Mouse (Mus musculus) midbrain, embryonic 12.5 days (tissue): ENCODE data around the gene Tmem109. TPM values are rescaled to one million over a fixed set of nuclear protein-coding genes. Genes with fewer than 3 reads are reported as not detected.

ENCODE experiments used
- ATAC-seq: fragments of 200-750 bp; cut with Nextera tagmentation; 2 replicates; pipeline ENCODE4 v1.8.0; 2017; ENCODE audit warnings: low read depth, moderate TSS enrichment, moderate library complexity; ENCODE audit not compliant: low FRiP score
- H3K27ac ChIP-seq: fragments of 300-500 bp; sonication (generic); replicated peaks from 2 replicates; pipeline ENCODE4 v1.5.1; 2016; ENCODE audit warnings: mild to moderate bottlenecking
- H3K27me3 ChIP-seq: fragments of 300-500 bp; sonication (generic); 2 replicates; pipeline ENCODE4 v1.6.1; 2016; ENCODE audit warnings: mild to moderate bottlenecking
- H3K36me3 ChIP-seq: fragments of 300-500 bp; sonication (generic); 2 replicates; pipeline ENCODE4 v1.6.1; 2016
- H3K4me1 ChIP-seq: fragments of 300-500 bp; sonication (generic); 2 replicates; pipeline ENCODE4 v1.6.1; 2016
- H3K4me2 ChIP-seq: fragments of 300-500 bp; sonication (generic); replicated peaks from 2 replicates; pipeline ENCODE4 v1.6.1; 2016; ENCODE audit warnings: mild to moderate bottlenecking, moderate library complexity
- H3K4me3 ChIP-seq: fragments of 300-500 bp; sonication (generic); 2 replicates; pipeline ENCODE4 v1.5.1; 2016; ENCODE audit warnings: mild to moderate bottlenecking
- H3K9ac ChIP-seq: fragments of 300-500 bp; sonication (generic); replicated peaks from 2 replicates; pipeline ENCODE4 v1.6.1; 2016; ENCODE audit warnings: mild to moderate bottlenecking, moderate library complexity
- H3K9me3 ChIP-seq: fragments of 300-500 bp; sonication (generic); 2 replicates; pipeline ENCODE4 v1.6.1; 2016; ENCODE audit warnings: mild to moderate bottlenecking
- WGBS: fragments of 180-500 bp; shearing (Covaris S2); methylation state at CpG from one replicate; pipeline ENCODE4 v1.1.7; 2016; 5-methylcytosine and 5-hydroxymethylcytosine counted together
- polyA plus RNA-seq: library from polyadenylated mRNA; unstranded; fragments of >200 nt; fragmentation: Nextera tagmentation; extraction: Ambion mirVana; gene quantifications from 2 replicates; pipeline ENCODE4 v1.2.1, GENCODE M21; 2016

Tmem109 gene
- polyA plus RNA-seq, 1 experiment from 2014 or later, result 40.3 TPM

DNA sequence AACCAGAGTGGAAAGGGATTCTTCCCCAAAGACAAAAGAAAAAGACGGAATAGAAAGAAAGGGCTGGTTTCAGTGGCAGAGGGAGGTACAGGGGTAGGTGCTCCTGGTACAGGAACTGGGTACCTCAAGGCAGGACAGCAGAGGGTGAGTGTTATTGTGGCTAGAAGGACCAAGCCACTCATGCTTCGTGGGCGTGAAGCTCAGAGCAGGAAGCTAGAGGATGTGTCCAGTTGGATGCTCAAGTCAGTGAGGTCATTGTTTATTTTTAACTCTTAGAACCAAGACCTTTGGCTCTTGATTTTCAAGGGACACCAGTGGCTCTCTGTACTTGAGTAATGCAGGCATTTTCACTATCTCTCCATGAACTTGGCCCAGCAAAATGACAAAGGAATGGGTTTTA is 49.8 kb downstream of the Tmem109 start:
- 88% methylated on average over 3 of the region's 3 CpGs for WGBS
- H3K27ac ChIP-seq, result no peak overlapping the region
- no peak overlapping the region for H3K4me2 ChIP-seq
- no peaks in the 10 kb centered on the region for H3K36me3 ChIP-seq
- no peaks in the 10 kb centered on the region for H3K9me3 ChIP-seq
- H3K9ac ChIP-seq, result no peak overlapping the region
- no peak for ATAC-seq
- H3K4me1 ChIP-seq, result no peaks in the 10 kb centered on the region
- H3K27me3 ChIP-seq, result no peaks in the 10 kb centered on the region
- no peak overlapping the region for H3K4me3 ChIP-seq

DNA sequence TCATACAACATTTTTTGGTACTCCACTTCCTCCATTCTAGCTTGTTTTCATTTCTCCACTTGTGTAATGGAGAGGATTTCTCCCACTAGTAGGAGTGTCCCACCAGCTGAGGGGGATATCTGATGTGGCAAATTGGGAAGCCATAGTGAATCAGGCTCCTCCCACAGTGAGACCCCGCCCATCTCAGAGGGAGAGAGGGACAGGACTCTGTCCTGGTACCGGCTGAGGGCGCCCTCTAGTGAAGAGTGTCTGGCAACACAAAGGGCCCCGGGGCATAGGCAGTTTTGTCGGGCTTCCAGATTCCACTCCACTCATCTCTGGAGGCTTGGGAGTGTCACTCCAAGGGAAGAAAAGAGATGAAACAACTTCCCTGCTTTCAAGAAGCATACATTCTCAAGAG is 50.4 kb downstream of the Tmem109 start:
- Histone ChIP-seq H3K4me3 (no peak overlapping the region), H3K4me2 (no peak overlapping the region), H3K9ac (no peak overlapping the region), H3K36me3 (no peaks in the 10 kb centered on the region), H3K27me3 (no peaks in the 10 kb centered on the region), H3K4me1 (no peaks in the 10 kb centered on the region), H3K9me3 (no peaks in the 10 kb centered on the region), H3K27ac (no peak overlapping the region)
- WGBS, result 5% methylated on average over 5 of the region's 5 CpGs
- no peak for ATAC-seq

DNA sequence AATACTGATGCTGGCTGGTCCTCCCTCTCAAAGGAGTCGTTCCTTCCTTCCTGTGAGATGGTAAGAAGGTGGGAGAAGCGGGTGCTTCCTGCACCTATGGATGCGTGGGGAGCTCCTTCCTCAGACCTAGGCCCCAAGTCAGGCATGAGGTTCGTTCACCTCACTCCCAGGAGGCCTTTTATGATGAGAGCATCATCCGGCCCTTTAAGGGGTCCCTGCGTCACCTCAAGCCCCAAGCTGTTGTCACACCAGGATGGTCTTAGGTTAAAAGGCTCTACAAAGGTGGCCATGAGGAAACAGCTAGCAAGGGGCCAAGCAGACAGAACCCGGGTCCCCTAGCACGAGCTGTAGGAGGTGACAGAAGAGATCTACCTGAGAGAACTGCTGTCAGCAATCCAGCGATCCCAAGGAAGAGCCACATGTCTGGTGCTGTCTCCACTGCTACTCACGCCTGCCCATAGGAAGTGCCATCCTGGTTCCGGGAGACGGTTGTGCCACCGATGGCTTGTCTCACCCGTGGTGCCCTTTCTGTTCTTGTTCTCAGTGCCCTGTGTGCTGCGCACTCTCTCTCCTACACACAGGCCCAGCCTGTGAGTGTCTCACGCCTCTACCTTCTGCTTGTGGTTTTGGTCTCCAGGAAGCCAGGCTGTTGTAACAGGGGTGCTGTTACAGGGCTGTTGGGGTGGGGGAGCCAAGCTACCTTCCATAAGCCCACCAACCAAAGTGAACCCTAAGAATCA is 52.2 kb downstream of the Tmem109 start, which contains the start of gene Cd6:
Gene Cd6 (minus strand): TSS at position 623 of the 740 bp plus-strand sequence.
- Histone ChIP-seq H3K36me3 (no peaks in the 10 kb centered on the region), H3K27ac (no peak within 1 kb of the TSS), H3K9ac (no peak within 1 kb of the TSS), H3K9me3 (no peaks in the 10 kb centered on the region), H3K4me1 (no peaks in the 10 kb centered on the region), H3K4me3 (no peak within 1 kb of the TSS), H3K27me3 (no peaks in the 10 kb centered on the region), H3K4me2 (no peak within 1 kb of the TSS)
- WGBS, result 89% methylated on average over 16 of the region's 16 CpGs
- no peak for ATAC-seq

DNA sequence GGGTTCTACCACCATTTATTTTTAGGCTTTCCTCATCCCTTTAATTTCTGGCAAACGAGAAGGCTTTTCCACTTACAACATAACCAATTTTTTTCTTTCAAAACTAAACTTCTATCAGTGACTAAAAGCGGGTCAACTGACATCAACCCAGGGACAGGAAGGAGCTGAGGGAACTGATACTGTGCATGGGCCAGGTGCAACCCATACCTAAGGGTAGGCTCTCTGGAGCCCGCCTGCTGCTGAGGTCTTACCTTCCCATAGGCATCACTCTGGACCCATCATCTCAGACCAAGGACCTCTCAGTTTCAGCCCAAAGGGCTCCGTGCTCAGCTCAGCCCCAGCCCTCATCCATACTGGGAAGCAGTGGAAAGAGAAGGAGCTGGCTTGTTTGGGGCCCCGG is 53.5 kb downstream of the Tmem109 start:
- Histone ChIP-seq H3K27ac (no peak overlapping the region), H3K27me3 (no peaks in the 10 kb centered on the region), H3K4me1 (no peaks in the 10 kb centered on the region), H3K4me3 (no peak overlapping the region), H3K36me3 (no peaks in the 10 kb centered on the region), H3K9me3 (no peaks in the 10 kb centered on the region), H3K9ac (no peak overlapping the region), H3K4me2 (no peak overlapping the region)
- WGBS, result 89% methylated on average over 5 of the region's 5 CpGs
- ATAC-seq, result no peak

GRCm38 (mm10) chr19:10824061-10824460 is 57.7 kb downstream of the Tmem109 start:
- ATAC-seq, result no peak
- Histone ChIP-seq H3K4me2 (no peak overlapping the region), H3K9me3 (no peaks in the 10 kb centered on the region), H3K9ac (no peak overlapping the region), H3K4me3 (no peak overlapping the region), H3K36me3 (no peaks in the 10 kb centered on the region), H3K4me1 (no peaks in the 10 kb centered on the region), H3K27me3 (no peaks in the 10 kb centered on the region), H3K27ac (no peak overlapping the region)
- 91% methylated on average over 7 of the region's 7 CpGs for WGBS

DNA sequence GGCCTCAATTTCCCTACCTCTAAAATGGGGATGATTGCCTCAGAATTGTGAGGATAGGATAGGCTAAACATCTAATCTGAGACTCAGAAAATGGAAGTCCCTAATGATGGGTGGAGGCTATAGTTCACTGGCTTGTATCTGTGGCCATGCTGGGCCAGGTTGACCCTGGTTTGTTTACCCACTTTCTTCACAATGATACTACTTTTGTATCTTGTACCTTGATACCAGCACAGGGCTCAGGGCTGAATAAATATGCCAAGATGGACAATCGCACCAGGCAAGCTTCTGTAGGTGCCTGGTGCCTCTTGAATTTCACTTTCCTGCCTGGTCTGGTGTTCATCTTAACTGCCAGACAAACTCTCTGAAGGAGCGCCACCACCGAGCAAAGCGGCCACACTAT is 59.3 kb downstream of the Tmem109 start:
- 96% methylated on average over 4 of the region's 4 CpGs for WGBS
- no peak for ATAC-seq

DNA sequence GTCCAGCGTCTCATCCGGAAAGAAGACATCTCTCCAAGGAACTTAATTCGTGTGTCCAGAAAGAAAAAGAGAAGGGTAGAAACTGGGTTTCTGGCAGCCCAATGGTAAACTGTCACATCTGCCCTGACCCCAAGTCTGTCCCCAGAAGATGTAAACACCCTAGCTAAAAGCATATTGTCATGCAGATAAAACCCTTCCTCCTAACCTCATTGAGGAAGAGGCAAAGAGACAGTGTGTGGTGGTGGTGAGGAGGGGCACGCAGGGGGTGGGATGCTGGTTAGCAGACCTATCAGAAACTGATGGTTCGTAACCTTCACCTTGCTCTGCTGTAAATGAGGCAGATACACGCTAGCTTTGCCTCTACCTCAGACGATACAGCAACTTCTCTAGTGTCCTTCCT is 60.5 kb downstream of the Tmem109 start:
- H3K4me1 ChIP-seq, result peaks cover 7% of the 10 kb centered on the region; the same call in 1 of the 2 replicates
- H3K36me3 ChIP-seq, result no peaks in the 10 kb centered on the region
- no peaks in the 10 kb centered on the region for H3K9me3 ChIP-seq
- WGBS, result 64% methylated on average over 7 of the region's 7 CpGs
- no peak overlapping the region for H3K4me2 ChIP-seq
- ATAC-seq, result no peak
- no peaks in the 10 kb centered on the region for H3K27me3 ChIP-seq
- H3K27ac ChIP-seq, result no peak overlapping the region
- no peak overlapping the region for H3K9ac ChIP-seq
- H3K4me3 ChIP-seq, result no peak overlapping the region

More for the DNA sequence above, 59.3 kb downstream of the Tmem109 start:
- Histone ChIP-seq H3K4me2 (no peak overlapping the region), H3K27me3 (no peaks in the 10 kb centered on the region), H3K9me3 (no peaks in the 10 kb centered on the region), H3K36me3 (no peaks in the 10 kb centered on the region), H3K4me3 (no peak overlapping the region), H3K9ac (no peak overlapping the region), H3K27ac (no peak overlapping the region), H3K4me1 (peaks cover 7% of the 10 kb centered on the region; the same call in 1 of the 2 replicates)

Other genes with a start within 250 kb of the Tmem109 start
- gene Vwce, start 247.8 kb downstream of the Tmem109 start, polyA plus RNA-seq, result 0.33 and 0.54 TPM in 2 replicates
- not detected in 2 replicates for gene Pga5, start 203.9 kb downstream of the Tmem109 start, polyA plus RNA-seq
- 30.5 and 31.9 TPM in 2 replicates for gene Vps37c, start 193.3 kb downstream of the Tmem109 start, polyA plus RNA-seq
- 0.27 and 0.32 TPM in 2 replicates for gene Cd5, start 143.0 kb downstream of the Tmem109 start, polyA plus RNA-seq
- not detected in 2 replicates for gene Cd6, start 51.9 kb downstream of the Tmem109 start, polyA plus RNA-seq
- gene Slc15a3, start 42.3 kb downstream of the Tmem109 start, polyA plus RNA-seq, result 0.12 and 0.29 TPM in 2 replicates
- gene Tmem132a, start 12.1 kb downstream of the Tmem109 start, polyA plus RNA-seq, result 146 and 150 TPM in 2 replicates
- gene Prpf19, start 13.2 kb upstream of the Tmem109 start, polyA plus RNA-seq, result 39.1 and 41.1 TPM in 2 replicates
- gene Zp1, start 38.6 kb upstream of the Tmem109 start, polyA plus RNA-seq, result 0.38 TPM in 1 of 2 replicates, not detected in the other
- 0.09 and 0.12 TPM in 2 replicates for gene Ptgdr2, start 55.2 kb upstream of the Tmem109 start, polyA plus RNA-seq
- 21.6 and 23.7 TPM in 2 replicates for gene Ccdc86, start 67.3 kb upstream of the Tmem109 start, polyA plus RNA-seq
- gene Ms4a10, start 92.7 kb upstream of the Tmem109 start, polyA plus RNA-seq, result not detected in 2 replicates
- gene Ms4a15, start 111.2 kb upstream of the Tmem109 start, polyA plus RNA-seq, result not detected in 2 replicates
- gene Ms4a18, start 136.0 kb upstream of the Tmem109 start, polyA plus RNA-seq, result not detected in 2 replicates
- gene Ms4a8a, start 199.1 kb upstream of the Tmem109 start, polyA plus RNA-seq, result not detected in 2 replicates
- not detected in 2 replicates for gene 1700017D01Rik, start 248.9 kb upstream of the Tmem109 start, polyA plus RNA-seq